Mouse (Mus musculus) intestine, embryonic 14.5 days (tissue): ENCODE results near the gene S100a2. TPM values are rescaled to one million over a fixed set of nuclear protein-coding genes. Genes with fewer than 3 reads are reported as not detected.

Source experiments
- ATAC-seq: fragments of 200-750 bp; cut with Nextera tagmentation; replicated peaks from 2 replicates; pipeline ENCODE4 v1.8.0; 2017; ENCODE audit warnings: low read depth, moderate number of reproducible peaks, moderate TSS enrichment, moderate library complexity; ENCODE audit not compliant: low FRiP score, low TSS enrichment
- DNase-seq: peaks from one replicate; pipeline ENCODE4 v3.0.0-alpha.2; 2018; ENCODE audit warnings: low spot score
- H3K27ac ChIP-seq: fragments of 300-500 bp; sonication (generic); 2 replicates; pipeline ENCODE4 v1.5.1; 2014; ENCODE audit warnings: low read depth, mild to moderate bottlenecking, control low read depth
- H3K27me3 ChIP-seq: fragments of 300-500 bp; sonication (generic); replicated peaks from 2 replicates; pipeline ENCODE4 v1.6.1; 2014; ENCODE audit warnings: low read length, control low read depth; ENCODE audit not compliant: control insufficient read depth, insufficient read depth
- H3K36me3 ChIP-seq: fragments of 300-500 bp; sonication (generic); 2 replicates; pipeline ENCODE4 v1.6.1; 2014; ENCODE audit warnings: low read length, control low read depth; ENCODE audit not compliant: control insufficient read depth, insufficient read depth
- H3K4me1 ChIP-seq: fragments of 300-500 bp; sonication (generic); replicated peaks from 2 replicates; pipeline ENCODE4 v1.6.1; 2014; ENCODE audit warnings: low read length, control low read depth, mixed read lengths; ENCODE audit not compliant: control insufficient read depth, insufficient read depth
- H3K4me2 ChIP-seq: fragments of 300-500 bp; sonication (generic); 2 replicates; pipeline ENCODE4 v1.6.1; 2014; ENCODE audit warnings: low read length
- H3K4me3 ChIP-seq: fragments of 300-500 bp; sonication (generic); 2 replicates; pipeline ENCODE4 v1.5.1; 2014; ENCODE audit warnings: low read depth, low read length, control low read depth, mixed read lengths
- H3K9ac ChIP-seq: fragments of 300-500 bp; sonication (generic); 2 replicates; pipeline ENCODE4 v1.6.1; 2014; ENCODE audit warnings: mild to moderate bottlenecking, low read length
- H3K9me3 ChIP-seq: fragments of 300-500 bp; sonication (generic); 2 replicates; pipeline ENCODE4 v1.6.1; 2016; ENCODE audit warnings: low read length, control low read depth; ENCODE audit not compliant: control insufficient read depth
- WGBS: fragments of 180-500 bp; shearing (Covaris S2); extraction: QIAGEN DNeasy Blood & Tissue Kit; methylation state at CpG from one replicate; pipeline ENCODE4 v1.1.7; 2014; 5-methylcytosine and 5-hydroxymethylcytosine counted together
- polyA plus RNA-seq: library from polyadenylated mRNA; unstranded; fragments of >200 nt; fragmentation: Nextera tagmentation; extraction: Ambion mirVana; gene quantifications from 2 replicates; pipeline ENCODE4 v1.2.1, GENCODE M21; 2014

Gene S100a2
- not detected in 2 replicates for polyA plus RNA-seq

GRCm38 (mm10) chr3:90589947-90590346 is at the start of gene S100a2:
S100a2 (plus strand) TSS chr3:90590247.
- H3K4me1 ChIP-seq = no peaks in the 10 kb centered on the region; the same call in 1 of the 2 replicates
- no peaks in the 10 kb centered on the region for H3K27me3 ChIP-seq
- H3K36me3 ChIP-seq = no peaks in the 10 kb centered on the region
- no peak for ATAC-seq
- no peak within 1 kb of the TSS for H3K4me3 ChIP-seq
- H3K4me2 ChIP-seq = no peak within 1 kb of the TSS
- H3K9ac ChIP-seq = no peak within 1 kb of the TSS
- H3K9me3 ChIP-seq = no peaks in the 10 kb centered on the region
- no peak within 1 kb of the TSS for H3K27ac ChIP-seq
- DNase-seq = no peak
- WGBS = 88% methylated on average over 8 of the region's 8 CpGs

- no peak overlapping the region for H3K27ac ChIP-seq
- H3K9me3 ChIP-seq = no peaks in the 10 kb centered on the region
- H3K4me1 ChIP-seq = peaks cover 8% of the 10 kb centered on the region
- ATAC-seq (0 out of 2 replicates have a peak, but pooled peaks have one; percentile 12), DNase-seq (no peak)
- H3K4me3 ChIP-seq = no peak overlapping the region
- no peaks in the 10 kb centered on the region for H3K36me3 ChIP-seq
- WGBS = 67% methylated on average over 4 of the region's 4 CpGs
- no peaks in the 10 kb centered on the region for H3K27me3 ChIP-seq
- H3K9ac ChIP-seq = peak overlapping the region; percentile 18; the same call in 1 of the 2 replicates
- 0 out of 2 replicates have a peak overlapping the region, but pooled peaks have one; percentile 5 for H3K4me2 ChIP-seq
Observed at GRCm38 (mm10) chr3:90540904-90541303, 49.1 kb upstream of the S100a2 start.

GRCm38 (mm10) chr3:90549676-90550420 is 40.2 kb upstream of the S100a2 start:
- no peak for DNase-seq
- H3K4me1 ChIP-seq = no peaks in the 10 kb centered on the region
- no peak overlapping the region for H3K27ac ChIP-seq
- WGBS = 47% methylated on average over 5 of the region's 5 CpGs
- H3K36me3 ChIP-seq = no peaks in the 10 kb centered on the region
- no peak overlapping the region for H3K4me2 ChIP-seq
- no peaks in the 10 kb centered on the region for H3K27me3 ChIP-seq
- H3K9ac ChIP-seq = no peak overlapping the region
- H3K4me3 ChIP-seq = no peak overlapping the region
- no peak for ATAC-seq
- H3K9me3 ChIP-seq = no peaks in the 10 kb centered on the region

- Histone ChIP-seq H3K9ac (no peak overlapping the region), H3K27me3 (no peaks in the 10 kb centered on the region), H3K4me1 (no peaks in the 10 kb centered on the region), H3K9me3 (no peaks in the 10 kb centered on the region), H3K4me2 (no peak overlapping the region), H3K4me3 (no peak overlapping the region), H3K27ac (no peak overlapping the region), H3K36me3 (no peaks in the 10 kb centered on the region)
- ATAC-seq = no peak
- WGBS = 83% methylated on average over 2 of the region's 2 CpGs
- no peak for DNase-seq
Observed at GRCm38 (mm10) chr3:90550421-90550790, 39.6 kb upstream of the S100a2 start.

GRCm38 (mm10) chr3:90552231-90552630 is 37.8 kb upstream of the S100a2 start:
- no peak overlapping the region for H3K4me2 ChIP-seq
- no peaks in the 10 kb centered on the region for H3K27me3 ChIP-seq
- DNase-seq (no peak), ATAC-seq (no peak)
- no peaks in the 10 kb centered on the region for H3K4me1 ChIP-seq
- H3K36me3 ChIP-seq = no peaks in the 10 kb centered on the region
- H3K9ac ChIP-seq = no peak overlapping the region
- no peak overlapping the region for H3K27ac ChIP-seq
- no peak overlapping the region for H3K4me3 ChIP-seq
- no peaks in the 10 kb centered on the region for H3K9me3 ChIP-seq
- 85% methylated on average over 2 of the region's 2 CpGs for WGBS

GRCm38 (mm10) chr3:90555954-90556353 is 34.1 kb upstream of the S100a2 start:
- ATAC-seq = no peak
- no peaks in the 10 kb centered on the region for H3K9me3 ChIP-seq
- H3K27me3 ChIP-seq = no peaks in the 10 kb centered on the region
- H3K4me1 ChIP-seq = no peaks in the 10 kb centered on the region
- 74% methylated on average over 5 of the region's 5 CpGs for WGBS
- no peak for DNase-seq
- no peak overlapping the region for H3K27ac ChIP-seq
- H3K4me3 ChIP-seq = no peak overlapping the region
- no peak overlapping the region for H3K4me2 ChIP-seq
- no peak overlapping the region for H3K9ac ChIP-seq
- no peaks in the 10 kb centered on the region for H3K36me3 ChIP-seq

- DNase-seq (peak; percentile 1), ATAC-seq (no peak)
- Histone ChIP-seq H3K36me3 (no peaks in the 10 kb centered on the region), H3K9ac (no peak within 1 kb of the TSS), H3K27ac (no peak within 1 kb of the TSS), H3K4me2 (no peak within 1 kb of the TSS), H3K4me1 (no peaks in the 10 kb centered on the region), H3K9me3 (no peaks in the 10 kb centered on the region), H3K4me3 (no peak within 1 kb of the TSS), H3K27me3 (no peaks in the 10 kb centered on the region)
- 74% methylated on average over 6 of the region's 6 CpGs for WGBS
Observed at GRCm38 (mm10) chr3:90560008-90560628, 29.9 kb upstream of the S100a2 start, which contains the start of gene S100a3. S100a3 (plus strand) TSS chr3:90560578.

- Histone ChIP-seq H3K27me3 (no peaks in the 10 kb centered on the region), H3K36me3 (no peaks in the 10 kb centered on the region), H3K9ac (no peak overlapping the region), H3K4me1 (no peaks in the 10 kb centered on the region), H3K4me3 (no peak overlapping the region), H3K9me3 (no peaks in the 10 kb centered on the region), H3K4me2 (no peak overlapping the region), H3K27ac (no peak overlapping the region)
- no peak for ATAC-seq
- 85% methylated on average over 5 of the region's 5 CpGs for WGBS
- DNase-seq = no peak
Observed at GRCm38 (mm10) chr3:90574691-90575090, 15.4 kb upstream of the S100a2 start.
